Mouse (Mus musculus): ENCODE data around the gene Ndufb10.

- TF ChIP-seq CTCF (IDR thresholded peaks at IDR 0.05; ENCODE audit: control insufficient read depth, insufficient read depth, insufficient read length) = no peak
- no peak for TF ChIP-seq MAX (IDR thresholded peaks at IDR 0.05)
- no peak for TF ChIP-seq MYOD1 (IDR thresholded peaks at IDR 0.05; ENCODE audit: control insufficient read depth, insufficient read length, low read depth)
- TF ChIP-seq FOSL1 (IDR thresholded peaks at IDR 0.05; ENCODE audit: insufficient read depth, low read length, poor library complexity, severe bottlenecking) = no peak
Measured at GRCm38 (mm10) chr17:24743896-24744295, 19.6 kb upstream of the Ndufb10 start.
